Mouse (Mus musculus): Measurements from ENCODE around the gene Umodl1.

Umodl1 gene

DNA sequence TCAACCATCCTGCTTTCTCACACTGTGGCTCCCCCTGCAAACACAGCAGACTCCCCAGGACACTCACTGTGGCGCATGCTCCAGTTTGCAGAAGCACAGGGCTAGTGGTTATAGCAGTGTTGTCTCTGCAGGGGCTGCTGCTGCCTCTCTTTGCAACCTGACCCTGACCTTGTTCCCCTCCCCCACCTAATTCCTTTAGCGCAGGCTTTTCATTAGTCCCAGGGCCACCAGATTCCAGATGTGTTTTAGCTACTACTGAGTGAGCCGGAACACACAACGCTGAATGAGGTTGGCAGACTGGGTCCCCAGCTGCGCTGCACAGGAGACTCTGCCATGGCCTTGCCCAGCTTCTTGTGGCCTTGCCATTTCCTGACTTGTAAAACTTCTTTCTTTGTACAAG is 46.5 kb downstream of the Umodl1 start:
- DNase-seq, result no peak

- DNase-seq, result no peak
Measured at GRCm38 (mm10) chr17:31002613-31003012, 48.2 kb downstream of the Umodl1 start.

DNA sequence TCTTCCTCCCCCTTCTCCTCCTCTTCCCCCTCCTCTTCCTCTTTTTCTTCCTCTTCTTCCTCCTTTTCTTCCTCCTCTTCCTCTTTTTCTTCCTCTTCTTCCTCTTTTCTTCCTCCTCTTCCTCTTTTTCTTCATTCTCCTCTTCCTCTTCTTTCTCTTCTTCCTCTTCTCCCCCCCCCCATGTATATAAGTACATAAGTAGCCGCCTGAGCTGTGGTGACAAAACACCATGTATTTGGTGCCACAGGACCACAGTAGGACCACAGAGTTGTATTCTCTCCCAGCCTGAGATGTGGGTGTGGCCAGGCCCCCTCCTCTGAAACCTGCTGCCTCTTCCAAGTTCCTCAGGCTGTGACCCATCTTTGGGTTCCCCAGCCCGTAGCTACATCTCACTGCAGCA is 50.8 kb downstream of the Umodl1 start:
- no peak for DNase-seq

- DNase-seq, result no peak
Measured at GRCm38 (mm10) chr17:31007357-31007756, 52.9 kb downstream of the Umodl1 start.

- DNase-seq, result no peak
Measured at GRCm38 (mm10) chr17:31008416-31008815, 54.0 kb downstream of the Umodl1 start.

DNA sequence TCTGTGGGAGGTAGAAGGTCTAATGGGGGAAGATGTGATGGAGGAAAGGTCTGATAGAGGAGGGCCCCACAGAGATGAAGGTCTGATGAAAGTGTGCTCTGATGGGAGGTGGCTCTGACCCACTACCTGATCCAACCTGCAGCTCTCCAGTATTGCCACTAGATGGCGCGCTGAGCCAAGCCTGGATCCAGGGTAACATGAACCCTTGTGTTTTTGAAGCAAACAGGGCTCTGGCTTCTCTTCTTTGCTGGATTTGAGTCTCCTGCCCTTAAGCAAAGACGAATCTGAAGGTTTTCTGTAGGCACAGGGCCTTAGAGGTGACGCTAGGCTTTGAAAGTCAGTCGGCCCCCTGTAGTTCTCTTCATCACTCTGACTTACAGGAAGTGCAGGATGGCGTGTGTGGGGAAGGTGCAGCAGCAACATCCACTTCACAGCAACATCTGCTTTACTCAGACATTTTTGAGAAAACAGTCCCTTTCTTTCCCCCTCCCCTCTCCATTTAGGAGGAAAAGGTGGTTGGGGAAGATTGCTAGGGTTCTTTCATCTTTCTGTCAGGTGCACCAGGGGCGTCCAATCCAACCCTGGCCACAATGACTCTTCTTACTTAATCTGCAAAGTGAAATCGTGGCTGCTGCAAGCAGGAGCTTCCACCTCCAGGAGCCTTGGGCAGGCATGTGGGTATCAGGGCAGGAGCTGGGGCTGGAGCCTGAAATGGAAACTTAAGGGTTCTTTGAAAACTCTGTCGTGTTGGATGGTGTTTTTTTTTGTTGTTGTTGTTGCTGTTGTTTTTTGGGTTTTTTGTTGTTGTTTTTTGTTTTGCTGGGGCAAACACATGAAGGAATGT is 57.3 kb downstream of the Umodl1 start:
- DNase-seq, result peak; percentile 41

DNA sequence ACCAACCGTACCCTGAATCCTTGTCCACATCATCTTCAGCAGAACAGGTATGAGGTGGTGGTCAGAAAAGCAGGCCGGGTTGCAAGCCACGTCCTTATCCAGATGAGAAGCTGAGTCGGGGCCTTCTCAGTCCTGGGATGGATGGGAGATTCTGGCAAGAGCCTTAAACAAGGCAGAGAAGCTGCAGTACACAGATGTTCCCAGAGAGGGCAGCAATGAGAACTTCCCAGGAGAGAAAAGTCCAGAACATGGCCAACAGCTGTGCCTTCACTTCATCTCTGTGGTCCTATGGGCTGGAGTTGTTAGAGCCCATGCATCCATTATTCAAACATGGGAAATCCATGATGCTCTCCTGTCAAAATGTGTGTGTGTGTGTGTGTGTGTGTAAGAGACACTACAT is 63.8 kb downstream of the Umodl1 start:
- DNase-seq, result peak; percentile 51

- peak; percentile 81 for DNase-seq
Measured at GRCm38 (mm10) chr17:31019505-31019904, 65.1 kb downstream of the Umodl1 start.

DNA sequence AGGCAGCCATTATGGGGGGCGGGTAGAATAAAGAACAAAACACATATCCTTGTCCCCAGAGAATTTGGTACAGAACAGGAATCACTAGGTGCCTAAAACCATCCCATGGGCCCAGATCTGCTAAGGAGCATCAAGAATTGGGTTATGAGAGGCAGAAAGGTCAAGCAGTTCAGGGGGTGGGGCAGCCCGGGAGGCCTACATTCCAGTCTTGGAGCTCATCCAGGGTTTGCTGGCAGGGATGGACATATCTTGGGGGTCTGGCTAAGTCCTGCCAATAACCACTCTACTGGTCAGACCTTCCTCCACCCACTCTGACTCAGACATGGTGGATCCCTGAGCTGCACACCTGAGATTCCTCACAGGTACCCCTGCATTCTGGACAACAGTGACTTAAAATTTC is 65.6 kb downstream of the Umodl1 start:
- no peak for DNase-seq

DNA sequence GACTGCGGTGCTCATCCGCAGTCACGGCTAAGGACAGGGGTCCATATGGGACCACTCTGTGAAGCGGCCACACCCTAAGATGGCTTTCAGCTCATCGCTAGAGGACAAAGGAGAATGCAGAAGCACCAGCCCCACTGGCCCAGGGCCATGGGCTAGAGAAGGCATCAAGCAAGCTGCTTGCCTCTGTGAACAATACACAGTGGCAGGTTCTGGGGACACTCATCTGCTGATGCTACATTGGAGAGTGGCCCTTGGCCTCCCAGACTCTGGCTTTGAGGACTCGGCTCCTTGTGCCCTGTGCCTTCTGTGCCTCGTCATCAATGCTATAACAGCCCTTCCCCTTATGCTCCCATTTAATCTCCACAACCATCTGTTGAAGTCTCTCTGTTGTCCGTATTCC is 66.8 kb downstream of the Umodl1 start:
- no peak for DNase-seq

- DNase-seq, result no peak
Measured at GRCm38 (mm10) chr17:31024125-31024781, 69.8 kb downstream of the Umodl1 start.

DNA sequence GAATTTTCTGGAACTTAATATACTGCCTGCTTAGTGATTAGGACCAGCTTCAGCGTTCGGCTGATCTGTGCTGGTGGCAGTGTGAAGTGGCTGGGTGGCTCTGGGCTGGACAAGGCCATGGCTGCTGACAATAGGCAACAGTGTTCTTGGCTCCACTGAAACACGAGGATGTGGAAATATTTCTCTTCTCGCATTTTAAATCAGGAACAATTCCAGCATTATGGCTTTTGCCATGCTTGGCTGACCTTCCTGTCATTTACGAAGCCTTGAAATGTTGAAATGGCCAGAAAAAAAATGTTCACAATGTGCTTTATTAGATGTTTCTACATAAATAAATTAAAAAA is 70.3 kb downstream of the Umodl1 start:
- DNase-seq, result no peak

GRCm38 (mm10) chr17:31026986-31027385 is 72.5 kb downstream of the Umodl1 start:
- DNase-seq, result no peak

GRCm38 (mm10) chr17:31027723-31028122 is 73.3 kb downstream of the Umodl1 start:
- DNase-seq, result no peak

GRCm38 (mm10) chr17:31028821-31029370 is 74.5 kb downstream of the Umodl1 start:
- no peak for DNase-seq

DNA sequence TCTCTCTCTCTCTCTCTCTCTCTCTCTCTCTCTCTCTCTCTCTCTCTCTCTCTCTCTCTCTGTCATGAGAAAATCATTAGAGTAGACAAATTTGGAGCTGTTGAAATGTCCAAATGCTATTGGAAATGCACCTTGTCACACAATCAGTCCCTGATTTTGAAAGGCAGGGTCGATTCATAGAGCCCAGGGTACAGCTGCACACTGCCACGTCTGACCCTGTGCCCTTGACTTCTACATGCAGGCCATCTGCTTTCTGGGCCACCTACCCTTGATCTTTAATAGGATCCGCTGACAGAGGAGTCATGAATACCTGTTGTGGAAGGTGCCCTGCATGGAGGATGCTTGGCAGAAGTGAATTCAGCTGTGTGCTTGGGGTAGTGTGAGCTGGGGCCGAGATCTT is 75.0 kb downstream of the Umodl1 start:
- no peak for DNase-seq

DNA sequence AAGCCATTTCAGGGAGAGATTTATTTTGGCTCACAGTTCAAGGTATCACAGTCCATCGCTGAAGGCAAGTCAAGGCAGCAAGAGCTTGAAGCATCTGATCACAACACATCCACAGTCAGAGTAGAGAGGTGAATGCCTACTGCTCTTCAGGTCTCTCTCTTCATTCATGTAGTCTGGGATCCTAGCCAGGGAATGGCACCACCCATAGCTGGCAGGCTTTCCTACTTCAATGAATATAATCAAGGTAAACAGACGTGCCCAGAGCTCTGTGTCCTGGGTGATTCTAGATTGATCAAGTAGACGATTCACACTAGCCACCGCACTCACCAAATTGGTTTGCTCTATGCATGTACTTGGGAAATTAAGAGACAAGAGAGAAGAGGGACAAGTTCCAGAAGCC is 77.9 kb downstream of the Umodl1 start:
- DNase-seq, result no peak

DNA sequence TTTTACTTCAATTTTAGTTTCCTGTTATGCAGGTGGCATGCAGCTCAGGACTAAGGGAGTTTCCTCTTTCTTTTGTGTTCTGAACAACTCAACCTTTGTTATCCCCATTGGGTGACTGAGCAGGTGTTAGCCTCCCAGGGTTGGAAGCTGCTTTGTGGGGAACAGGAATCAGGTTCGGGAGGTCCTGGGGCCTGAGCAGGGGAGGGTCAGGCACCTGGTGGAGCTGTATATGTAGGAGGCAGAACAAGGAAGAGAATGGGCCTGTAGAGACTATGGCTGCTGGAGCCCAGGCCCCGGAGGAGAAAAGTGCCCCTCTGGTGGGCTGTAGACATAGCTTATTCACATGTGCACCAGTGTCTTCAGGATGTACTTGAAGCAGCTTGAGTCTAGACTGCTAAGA is 78.8 kb downstream of the Umodl1 start:
- DNase-seq, result no peak

- no peak for DNase-seq
Measured at GRCm38 (mm10) chr17:31034165-31034564, 79.7 kb downstream of the Umodl1 start.

GRCm38 (mm10) chr17:31034674-31035356 is 80.4 kb downstream of the Umodl1 start:
- no peak for DNase-seq

DNA sequence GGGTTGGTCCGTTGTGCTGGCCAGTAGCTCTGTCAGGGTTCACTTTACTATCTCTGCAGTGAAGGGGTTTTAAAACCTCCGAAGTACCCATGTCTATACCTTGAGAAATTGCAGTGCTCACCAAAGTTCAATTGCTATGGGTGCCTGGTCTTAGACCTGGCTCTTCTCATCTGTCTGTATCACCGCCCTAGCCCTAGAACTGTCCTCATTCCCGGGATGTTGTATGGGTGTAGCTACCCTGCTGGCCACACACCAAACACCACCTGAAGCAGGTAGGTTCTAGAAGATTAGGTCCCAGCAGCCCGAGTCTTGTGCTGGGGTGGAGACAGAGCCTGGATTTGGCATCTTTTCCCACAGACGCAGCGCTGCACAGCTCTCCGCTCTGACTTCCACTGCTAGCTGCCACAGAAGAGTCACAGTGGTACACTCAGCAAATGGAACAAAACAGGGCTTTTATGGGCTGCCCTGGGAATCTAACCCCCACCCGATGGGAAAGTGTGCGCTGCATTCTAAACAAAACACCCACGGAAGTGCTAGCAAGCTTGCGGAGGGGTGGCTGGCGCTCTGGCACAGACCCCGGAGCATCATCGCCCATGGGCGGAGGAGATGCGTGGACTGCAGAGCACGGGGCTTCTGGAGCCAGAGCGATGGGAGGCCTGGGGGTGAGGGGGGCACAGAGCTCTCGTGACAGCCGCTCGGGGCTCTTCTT is 81.9 kb downstream of the Umodl1 start:
- no peak for DNase-seq

- DNase-seq, result no peak
Measured at GRCm38 (mm10) chr17:31037331-31037730, 82.9 kb downstream of the Umodl1 start.

GRCm38 (mm10) chr17:31038381-31038780 is 83.9 kb downstream of the Umodl1 start:
- DNase-seq, result no peak

All from cerebellum, adult 9-10 months (tissue).